Mouse (Mus musculus) retina, postnatal 7 days (tissue): Measurements from ENCODE around the gene Ncoa1.
A peak's percentile ranks its signal among the peaks of the same experiment; 100 is the strongest.

Experiments used
- DNase-seq: peaks from one replicate; pipeline ENCODE4 v3.0.0-alpha.2; 2012; ENCODE audit warnings: low read depth, low spot score

The Ncoa1 gene

DNA sequence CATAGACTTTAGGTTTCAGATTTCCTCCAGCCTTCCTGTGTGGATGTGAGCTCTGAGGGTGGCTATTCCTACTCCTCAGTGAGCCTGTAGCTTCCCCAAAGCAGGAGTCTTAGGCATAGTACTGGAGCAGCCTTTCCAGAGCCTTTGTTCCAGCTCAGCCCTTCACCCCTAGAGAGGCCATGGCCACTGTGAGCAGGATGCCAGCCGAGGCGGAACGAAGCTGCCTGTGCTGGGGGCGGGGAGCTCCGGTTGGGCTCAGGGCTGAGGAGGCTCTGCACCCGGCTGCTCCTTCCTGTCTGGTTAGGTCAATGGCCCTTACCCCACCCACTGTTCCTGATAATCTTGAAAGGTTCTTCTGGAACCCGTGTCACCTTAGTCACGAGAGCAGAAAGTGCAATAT is 264.1 kb downstream of the Ncoa1 start:
- DNase-seq, result no peak

DNA sequence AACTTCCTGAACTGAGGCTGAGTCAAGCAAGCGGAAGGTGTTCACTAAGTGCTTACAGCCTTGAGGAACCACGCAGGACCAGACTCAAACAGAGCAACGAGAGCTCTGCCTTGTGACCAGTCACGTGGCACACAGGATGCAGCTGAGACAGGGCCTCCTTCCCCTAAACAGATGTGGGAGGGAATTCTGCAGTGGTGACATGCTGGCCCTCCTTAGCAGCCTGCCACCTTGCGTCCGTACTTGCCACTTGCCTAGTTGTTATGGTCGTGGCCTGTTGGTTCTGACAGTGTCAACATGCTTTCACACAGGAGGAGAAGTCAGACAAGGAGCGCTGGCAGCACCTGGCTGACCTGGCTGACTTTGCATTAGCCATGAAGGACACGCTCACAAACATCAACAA is 265.8 kb downstream of the Ncoa1 start:
- no peak for DNase-seq

DNA sequence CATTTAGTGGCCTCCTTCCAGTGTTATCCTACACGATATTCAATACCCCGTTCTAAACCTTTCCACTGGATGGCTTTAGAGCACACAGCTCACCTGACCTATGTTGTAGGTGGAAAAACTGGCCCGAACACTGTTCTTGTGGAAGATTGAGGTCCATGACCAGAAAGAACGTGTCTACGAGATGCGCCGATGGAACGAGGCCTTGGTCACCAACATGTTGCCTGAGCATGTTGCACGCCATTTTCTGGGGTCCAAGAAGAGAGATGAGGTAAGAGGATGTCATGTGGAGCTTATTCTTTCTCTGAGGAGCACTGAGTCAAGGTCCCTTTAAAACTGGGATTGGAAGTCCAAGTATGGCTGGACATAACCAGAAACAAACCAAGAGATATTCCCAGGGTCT is 267.8 kb downstream of the Ncoa1 start:
- DNase-seq, result no peak

DNA sequence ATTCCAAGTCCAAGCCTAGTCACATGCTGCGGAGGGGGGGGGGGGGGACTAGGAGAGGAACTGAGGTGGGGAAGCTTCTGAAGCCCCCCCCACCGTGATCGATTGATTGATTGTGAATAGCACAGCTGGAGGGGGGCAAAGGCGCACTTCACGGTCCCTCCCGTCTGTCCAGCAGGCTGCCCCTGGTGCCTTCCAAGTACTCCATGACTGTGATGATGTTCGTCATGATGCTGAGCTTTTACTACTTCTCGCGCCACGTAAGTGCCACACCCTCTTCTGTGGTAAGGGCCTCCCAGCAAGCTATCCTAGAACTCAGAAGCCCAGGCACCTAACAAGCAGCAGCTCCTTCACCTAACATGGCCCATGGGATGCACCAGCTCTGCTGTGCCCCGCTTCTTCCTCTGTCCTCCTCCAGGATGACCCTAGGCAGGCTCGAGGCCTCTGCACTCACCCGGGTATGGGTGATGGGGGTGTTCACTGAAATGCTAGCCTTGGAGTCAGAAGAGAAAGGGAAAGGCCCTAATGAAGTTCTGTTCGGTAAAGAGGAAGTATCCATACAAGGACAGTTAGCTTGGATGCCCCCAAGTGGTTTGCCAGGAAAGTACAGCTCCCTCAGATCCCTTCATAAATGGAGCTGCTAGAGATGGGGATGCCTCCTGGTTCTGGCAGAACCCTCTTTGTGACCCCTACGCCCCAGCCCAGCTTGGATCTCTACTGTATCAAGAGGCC is 268.4 kb downstream of the Ncoa1 start:
- DNase-seq, result peak; percentile 27

DNA sequence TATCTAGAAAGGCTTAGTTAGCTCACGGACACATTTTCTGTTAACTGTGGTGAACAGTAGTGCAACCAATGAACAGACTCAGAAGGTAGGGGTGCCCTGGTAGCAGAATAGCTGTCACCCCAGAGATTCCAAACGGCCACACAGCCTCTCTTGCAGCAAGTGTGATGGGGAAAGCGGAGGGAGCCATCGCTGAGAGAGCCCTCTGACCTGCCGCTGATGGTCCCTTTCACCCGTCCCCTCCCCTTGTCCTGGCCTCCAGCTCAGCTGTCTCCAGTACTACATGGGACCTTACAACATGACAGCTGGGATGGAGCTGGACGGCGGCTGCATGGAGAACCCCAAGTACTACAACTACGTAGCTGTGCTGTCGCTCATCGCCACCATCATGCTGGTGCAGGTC is 270.9 kb downstream of the Ncoa1 start:
- DNase-seq, result no peak

DNA sequence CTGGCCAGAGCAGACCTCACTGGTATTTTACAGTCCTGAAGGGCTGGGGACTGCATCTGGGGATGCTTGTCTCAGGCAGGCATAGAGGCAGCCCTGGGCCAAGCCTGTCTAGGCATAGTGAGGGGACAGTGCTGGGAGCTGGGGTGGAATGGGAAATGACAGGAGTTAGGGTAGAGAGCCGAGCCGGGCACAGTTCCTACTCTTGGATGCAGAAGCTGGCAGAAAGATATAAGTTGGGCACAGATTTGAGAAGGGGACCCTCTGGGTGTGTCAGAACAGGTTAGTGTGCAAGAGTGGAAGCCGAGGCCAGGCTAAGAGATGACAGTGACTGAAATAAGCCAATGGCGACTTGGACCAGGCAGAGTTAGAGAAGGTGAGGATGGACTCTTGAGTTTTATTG is 274.8 kb downstream of the Ncoa1 start:
- DNase-seq, result no peak

DNA sequence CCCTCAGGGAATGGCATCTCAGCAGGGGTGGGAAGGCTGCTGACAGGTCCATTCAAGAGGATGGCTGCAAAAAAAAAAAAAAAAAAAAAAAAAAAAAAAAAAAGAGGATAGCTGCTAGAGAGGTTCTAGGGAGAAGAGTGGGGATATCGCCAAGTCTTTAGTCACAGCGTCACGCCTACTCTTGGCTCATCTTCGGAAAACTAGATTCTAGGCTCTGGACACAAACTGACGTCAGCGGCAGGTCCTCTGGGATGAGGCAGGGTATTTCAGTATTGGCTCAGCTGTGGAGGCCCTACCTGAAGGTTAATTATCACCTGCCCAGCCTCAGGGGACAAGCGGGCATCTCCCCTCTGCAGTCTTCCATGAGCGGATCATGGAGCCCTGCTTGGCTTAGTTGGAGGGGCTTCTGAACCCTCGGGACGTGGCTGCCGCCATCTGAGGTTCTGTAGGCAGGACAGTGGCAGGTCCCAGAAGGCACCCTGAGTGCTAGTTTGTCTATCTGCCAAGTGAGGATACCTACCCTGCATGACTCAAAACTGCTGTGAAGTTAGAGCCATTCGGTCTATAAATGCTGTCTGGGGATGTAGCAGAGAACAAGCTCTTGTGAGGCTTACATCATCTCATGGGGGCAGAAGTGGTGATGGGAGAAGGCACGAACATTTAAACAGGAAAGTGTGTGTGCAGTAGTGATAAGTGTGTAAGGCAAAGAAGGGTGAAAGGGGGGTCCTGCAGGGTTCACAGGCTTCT is 275.4 kb downstream of the Ncoa1 start:
- DNase-seq, result no peak

DNA sequence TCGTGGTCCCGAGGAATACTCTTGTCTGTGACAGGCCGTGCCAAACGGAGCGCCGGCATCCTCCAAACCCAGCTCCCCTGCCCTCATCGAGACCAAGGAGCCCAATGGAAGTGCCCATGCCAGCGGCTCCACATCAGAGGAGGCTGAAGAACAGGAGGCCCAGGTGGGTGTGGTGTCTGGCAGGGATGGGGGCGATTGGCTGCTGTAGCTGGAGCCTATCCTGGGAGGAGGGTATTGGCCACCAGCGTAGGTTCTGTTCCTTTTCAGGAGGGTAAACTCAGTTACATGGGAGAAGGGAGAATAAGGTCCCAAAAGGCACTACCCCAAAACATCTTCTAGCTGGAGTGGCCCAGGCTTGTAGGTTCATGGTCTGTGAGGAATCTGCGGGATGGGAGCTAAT is 277.7 kb downstream of the Ncoa1 start:
- no peak for DNase-seq

DNA sequence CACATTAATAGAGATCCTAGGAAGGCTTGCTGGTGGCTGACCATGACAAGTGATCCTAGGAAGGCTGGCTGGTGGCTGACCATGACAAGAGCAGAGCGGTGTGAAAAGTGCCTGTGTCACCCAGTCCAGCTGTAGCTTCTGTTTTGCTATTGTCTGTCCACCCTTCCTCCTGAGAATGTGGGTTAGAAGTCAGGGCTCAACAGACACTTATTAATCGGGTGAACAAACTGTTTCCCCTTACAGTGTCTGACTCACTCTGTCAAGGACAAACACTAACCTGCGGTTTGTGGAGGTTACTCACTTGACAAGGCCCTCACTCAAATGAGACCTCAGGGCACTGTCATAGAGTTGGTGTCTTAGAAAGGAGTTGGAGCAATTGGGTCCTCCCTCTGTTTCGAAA is 278.3 kb downstream of the Ncoa1 start:
- no peak for DNase-seq
